Mouse (Mus musculus) MEL (cell line): ENCODE results near the gene Med16. TPM values are rescaled to one million over a fixed set of nuclear protein-coding genes. Genes with fewer than 3 reads are reported as not detected.

Experiments used
- DNase-seq: peaks from one replicate; pipeline ENCODE4 v3.0.0; 2011; ENCODE audit warnings: low read depth, low spot score
- H3K27ac ChIP-seq: 2 replicates; pipeline ENCODE4 v1.5.1; 2012; ENCODE audit warnings: low read depth, mild to moderate bottlenecking, control low read depth, low read length, moderate library complexity; ENCODE audit not compliant: control insufficient read depth
- H3K27me3 ChIP-seq, 2 experiments: fragments of 150-350 bp in 1 of 2; sonication (generic) in 1 of 2; 2 replicates each; pipeline ENCODE4 v1.6.1; 2012; ENCODE audit warnings: low read length in 2 of 2, mild to moderate bottlenecking in 2 of 2, improper control_type of control experiment in 1 of 2, moderate library complexity in 1 of 2; ENCODE audit not compliant: insufficient read depth in 2 of 2, control insufficient read depth in 1 of 2
- H3K36me3 ChIP-seq, 2 experiments: 2 replicates each; pipeline ENCODE4 v1.6.1; 2012 to 2014; ENCODE audit warnings: low read length in 2 of 2, improper control_type of control experiment in 1 of 2, inconsistent platforms in 1 of 2, mild to moderate bottlenecking in 1 of 2; ENCODE audit not compliant: insufficient read depth in 2 of 2, control insufficient read depth in 1 of 2
- H3K4me1 ChIP-seq, 2 experiments: fragments of 150-350 bp in 1 of 2; sonication (generic) in 1 of 2; 2 replicates each; pipeline ENCODE4 v1.6.1; 2012; ENCODE audit warnings: low read length in 2 of 2, improper control_type of control experiment in 1 of 2, mild to moderate bottlenecking in 1 of 2; ENCODE audit not compliant: insufficient read depth in 2 of 2, control insufficient read depth in 1 of 2
- H3K4me3 ChIP-seq, 2 experiments: fragments of 150-350 bp in 1 of 2; sonication (generic) in 1 of 2; 2 replicates each; pipeline ENCODE4 v1.5.1; 2012; ENCODE audit warnings: low read depth in 2 of 2, low read length in 2 of 2, mild to moderate bottlenecking in 2 of 2, moderate library complexity in 2 of 2, control low read depth in 1 of 2, improper control_type of control experiment in 1 of 2; ENCODE audit not compliant: control insufficient read depth in 1 of 2, insufficient read depth in 1 of 2
- H3K79me2 ChIP-seq: 2 replicates; pipeline ENCODE4 v1.6.1; 2012; ENCODE audit warnings: mild to moderate bottlenecking, low read length, moderate library complexity; ENCODE audit not compliant: control insufficient read depth, poor library complexity, insufficient read depth
- H3K9ac ChIP-seq: 2 replicates; pipeline ENCODE4 v1.6.1; 2012; ENCODE audit warnings: low read depth, mild to moderate bottlenecking, control low read depth, low read length, moderate library complexity; ENCODE audit not compliant: control insufficient read depth, poor library complexity, severe bottlenecking
- H3K9me3 ChIP-seq: fragments of 150-350 bp; sonication (generic); replicated peaks from 2 replicates; pipeline ENCODE4 v1.6.1; 2012; ENCODE audit warnings: mild to moderate bottlenecking, low read length, improper control_type of control experiment, moderate library complexity; ENCODE audit not compliant: insufficient read depth
- CHD2 ChIP-seq: IDR thresholded peaks from 2 replicates; pipeline ENCODE4 v1.6.1; 2011; ENCODE audit warnings: low read length, improper control_type of control experiment
- CTCF ChIP-seq, 3 experiments: IDR thresholded peaks in 2 of 3; conservative IDR thresholded peaks in 1 of 3; 2 replicates each; pipeline ENCODE4 v1.5.1; 2011 to 2012; ENCODE audit warnings: low read length in 3 of 3, low read depth in 2 of 3, mild to moderate bottlenecking in 2 of 3, improper control_type of control experiment in 1 of 3, inconsistent platforms in 1 of 3, mixed read lengths in 1 of 3, moderate library complexity in 1 of 3; ENCODE audit not compliant: control insufficient read depth in 1 of 3, insufficient read depth in 1 of 3, poor library complexity in 1 of 3, severe bottlenecking in 1 of 3
- MAFK ChIP-seq: IDR thresholded peaks from 2 replicates; pipeline ENCODE4 v1.6.1; 2011; ENCODE audit warnings: low read depth, mild to moderate bottlenecking, low read length, improper control_type of control experiment, borderline replicate concordance
- MAX ChIP-seq: IDR thresholded peaks from 2 replicates; pipeline ENCODE4 v1.6.1; 2011; ENCODE audit warnings: low read length, improper control_type of control experiment
- MXI1 ChIP-seq: IDR thresholded peaks from 2 replicates; pipeline ENCODE4 v1.6.1; 2011; ENCODE audit warnings: mild to moderate bottlenecking, low read depth, low read length, improper control_type of control experiment
- MYC ChIP-seq: IDR thresholded peaks from 2 replicates; pipeline ENCODE4 v1.6.1; 2011; ENCODE audit warnings: low read depth, mild to moderate bottlenecking, low read length, improper control_type of control experiment, moderate library complexity
- NRF1 ChIP-seq: IDR thresholded peaks from 2 replicates; pipeline ENCODE4 v1.6.1; 2014; ENCODE audit warnings: low read depth, mild to moderate bottlenecking, inconsistent platforms, low read length, improper control_type of control experiment, moderate library complexity; ENCODE audit not compliant: poor library complexity, insufficient read depth, severe bottlenecking
- RAD21 ChIP-seq: IDR thresholded peaks from 2 replicates; pipeline ENCODE4 v1.6.1; 2011; ENCODE audit warnings: mild to moderate bottlenecking, low read depth, low read length, improper control_type of control experiment
- RCOR1 ChIP-seq: IDR thresholded peaks from 2 replicates; pipeline ENCODE4 v1.6.1; 2012; ENCODE audit warnings: low read depth, mild to moderate bottlenecking, inconsistent platforms, low read length, improper control_type of control experiment
- SMC3 ChIP-seq: IDR thresholded peaks from 2 replicates; pipeline ENCODE4 v1.6.1; 2011; ENCODE audit warnings: low read depth, low read length, improper control_type of control experiment
- TAL1 ChIP-seq: IDR thresholded peaks from 2 replicates; pipeline ENCODE4 v1.6.1; 2012; ENCODE audit warnings: mild to moderate bottlenecking, inconsistent platforms, low read length, moderate library complexity, mixed read lengths
- TCF12 ChIP-seq: IDR thresholded peaks from 2 replicates; pipeline ENCODE4 v1.6.1; 2014; ENCODE audit warnings: low read depth, mild to moderate bottlenecking, inconsistent platforms, low read length, improper control_type of control experiment, moderate library complexity
- UBTF ChIP-seq: IDR thresholded peaks from 2 replicates; pipeline ENCODE4 v1.6.1; 2012; ENCODE audit warnings: low read depth, mild to moderate bottlenecking, inconsistent platforms, low read length, improper control_type of control experiment, moderate library complexity, borderline replicate concordance; ENCODE audit not compliant: insufficient read depth
- USF2 ChIP-seq, 2 experiments: IDR thresholded peaks; 2 replicates each; pipeline ENCODE4 v1.6.1; 2011 to 2012; ENCODE audit warnings: improper control_type of control experiment in 2 of 2, low read length in 2 of 2, borderline replicate concordance in 1 of 2, inconsistent platforms in 1 of 2, low read depth in 1 of 2, mild to moderate bottlenecking in 1 of 2; ENCODE audit not compliant: insufficient read depth in 1 of 2
- ZC3H11A ChIP-seq: IDR thresholded peaks from 2 replicates; pipeline ENCODE4 v1.6.1; 2012; ENCODE audit warnings: low read depth, mild to moderate bottlenecking, inconsistent platforms, low read length, improper control_type of control experiment
- ZNF384 ChIP-seq: IDR thresholded peaks from 2 replicates; pipeline ENCODE4 v1.6.1; 2012; ENCODE audit warnings: low read depth, mild to moderate bottlenecking, inconsistent platforms, low read length, improper control_type of control experiment
- polyA plus RNA-seq, 2 experiments: library from polyadenylated mRNA; stranded (reverse) in 1 of 2; unstranded in 1 of 2; fragments of >175 nt in 1 of 2; fragments of >200 nt in 1 of 2; gene quantifications; 2 replicates each; pipeline versions ENCODE4 v1.2.1 to v1.2.4; 2012; ENCODE audit warnings: low replicate concordance in 2 of 2, low read depth in 1 of 2; ENCODE audit not compliant: insufficient read length in 2 of 2, insufficient read depth in 1 of 2, missing spikeins in 1 of 2
- total RNA-seq: library from RNA; depleted of rRNA; stranded (reverse); fragments of 300-350 nt; gene quantifications from 2 replicates; pipeline ENCODE4 v1.2.3, GENCODE M21; 2012

Med16 gene
- total and polyA plus RNA-seq, 3 experiments: 17.3 to 41.2 TPM; not detected in 1

GRCm38 (mm10) chr10:79953946-79954345, 45.2 kb upstream of the Med16 start:
- no peak for TF ChIP-seq ZNF384
- peak; percentile 68 for TF ChIP-seq SMC3
- peak; percentile 48 for TF ChIP-seq RAD21
- TF ChIP-seq RCOR1: no peak
- no peak for TF ChIP-seq MAX
- 0 out of 2 replicates have a peak, but pooled peaks have one; percentile 34 for TF ChIP-seq ZC3H11A
- TF ChIP-seq MYC: no peak
- peak; percentile 64 to 80 (median 69) for TF ChIP-seq CTCF (IDR thresholded peaks at IDR 0.05 in 2 of 3, conservative IDR thresholded peaks at IDR 0.05 in 1 of 3; ENCODE audit: control insufficient read depth in 1 of 3, insufficient read depth in 1 of 3, low read depth in 2 of 3, low read length in 3 of 3, poor library complexity in 1 of 3, severe bottlenecking in 1 of 3)
- TF ChIP-seq, all 39 proteins: peak for 4
- no peaks in the 10 kb centered on the region for H3K27me3 ChIP-seq
- 0 out of 4 replicates have a peak, but pooled peaks cover 0 to 2% of the 10 kb centered on the region in 2 experiments for H3K4me1 ChIP-seq
- no peaks in the 10 kb centered on the region for H3K79me2 ChIP-seq
- H3K9me3 ChIP-seq: no peaks in the 10 kb centered on the region
- no peaks in the 10 kb centered on the region for H3K36me3 ChIP-seq
- H3K4me3 ChIP-seq: no peak overlapping the region
- no peak overlapping the region for H3K9ac ChIP-seq
- no peak overlapping the region for H3K27ac ChIP-seq
- peak; percentile 32 for DNase-seq

GRCm38 (mm10) chr10:79950661-79951060, 41.9 kb upstream of the Med16 start:
- Histone ChIP-seq H3K9me3 (no peaks in the 10 kb centered on the region), H3K9ac (no peak overlapping the region)
- TF ChIP-seq CHD2: no peak
- TF ChIP-seq MXI1: no peak
- no peak for TF ChIP-seq TCF12
- TF ChIP-seq MAFK: no peak
- no peak for TF ChIP-seq NRF1
- no peak for TF ChIP-seq UBTF
- TF ChIP-seq TAL1: no peak
- no peak for TF ChIP-seq USF2 (IDR thresholded peaks at IDR 0.05; ENCODE audit: borderline replicate concordance in 1 of 2, insufficient read depth in 1 of 2, low read depth in 1 of 2, low read length in 2 of 2)
- no peak for TF ChIP-seq SMC3
- TF ChIP-seq, all 39 proteins: peak for 0
- no peak overlapping the region for H3K27ac ChIP-seq
- no peaks in the 10 kb centered on the region for H3K36me3 ChIP-seq
- no peaks in the 10 kb centered on the region for H3K27me3 ChIP-seq
- H3K79me2 ChIP-seq: no peaks in the 10 kb centered on the region
- no peaks in the 10 kb centered on the region for H3K4me1 ChIP-seq
- no peak for DNase-seq
- H3K4me3 ChIP-seq: no peak overlapping the region
